Mouse (Mus musculus) adrenal gland, postnatal 4 days (tissue): ENCODE measurements around the gene Aldh8a1. TPM values are rescaled to one million over a fixed set of nuclear protein-coding genes. Genes with fewer than 3 reads are reported as not detected.

Experiments
- DNase-seq, 2 experiments: peaks; one replicate each; pipeline ENCODE4 v3.0.0; 2021 to 2022; ENCODE audit warnings: low spot score in 2 of 2, mixed read lengths in 2 of 2
- long read RNA-seq, 2 experiments: library from polyadenylated mRNA; stranded (forward); transcript quantifications; one replicate each; pipeline ENCODE4 v2.0.0; 2021
- total RNA-seq, 2 experiments: library from RNA; stranded (reverse); gene quantifications; 2 replicates each; pipeline ENCODE4 v1.2.3; 2021

Aldh8a1 gene
- 10 to 100 TPM in 1 of 2 experiments, under 1 TPM in 1; 0.78 to 11.8 TPM for total RNA-seq
- long read RNA-seq, experiment 1, transcript Aldh8a1-201 (7 exons, 2,259 nt): major isoform, 12 of 14 reads
- long read RNA-seq, experiment 1, partial matches to known transcripts: 2 of 14 reads
- long read RNA-seq, experiment 1, other reads (novel, unspliced or antisense): 0 of 14 reads
- long read RNA-seq, experiment 2, partial matches to known transcripts: 0 of 1 reads
- long read RNA-seq, experiment 2, other reads (novel, unspliced or antisense): 0 of 1 reads

DNA sequence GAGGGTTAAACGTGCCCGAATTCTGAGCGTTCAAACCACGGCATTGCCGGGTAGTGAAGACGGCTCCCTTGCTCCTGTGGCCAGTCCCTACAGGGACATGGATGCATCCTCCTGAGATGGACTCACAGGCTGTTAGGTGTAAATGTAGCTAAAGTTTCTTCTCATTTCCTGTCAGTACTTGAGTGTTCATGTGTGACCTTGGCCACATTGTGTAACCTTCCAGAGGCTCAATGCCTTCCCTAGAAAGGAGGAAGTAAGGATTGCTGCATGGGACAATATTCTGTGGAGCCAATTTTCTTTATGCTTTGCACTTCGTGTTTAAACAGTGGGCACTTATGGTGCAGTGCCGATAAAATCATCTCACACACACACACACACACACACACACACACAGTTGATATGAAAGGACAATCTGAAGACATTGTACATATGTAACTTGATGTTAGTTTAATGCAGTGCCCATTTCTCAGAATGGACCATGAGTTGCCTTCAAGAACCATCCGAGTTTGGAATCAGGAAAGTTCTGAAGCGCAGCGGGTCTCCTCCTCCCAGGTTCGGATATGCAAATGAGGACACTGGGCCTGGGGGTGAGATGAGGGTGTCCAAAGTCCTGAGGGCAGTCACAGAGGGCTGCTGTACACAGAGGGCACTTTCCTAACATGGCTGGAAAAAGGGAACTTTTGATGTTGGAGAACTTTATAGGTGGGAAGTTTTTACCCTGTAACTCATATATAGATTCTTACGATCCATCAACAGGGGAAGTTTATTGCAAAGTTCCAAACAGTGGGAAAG lies at the start of gene Aldh8a1:
Aldh8a1 (plus strand) TSS at position 610 of the 792 bp plus-strand sequence.
- DNase-seq: no peak

DNA sequence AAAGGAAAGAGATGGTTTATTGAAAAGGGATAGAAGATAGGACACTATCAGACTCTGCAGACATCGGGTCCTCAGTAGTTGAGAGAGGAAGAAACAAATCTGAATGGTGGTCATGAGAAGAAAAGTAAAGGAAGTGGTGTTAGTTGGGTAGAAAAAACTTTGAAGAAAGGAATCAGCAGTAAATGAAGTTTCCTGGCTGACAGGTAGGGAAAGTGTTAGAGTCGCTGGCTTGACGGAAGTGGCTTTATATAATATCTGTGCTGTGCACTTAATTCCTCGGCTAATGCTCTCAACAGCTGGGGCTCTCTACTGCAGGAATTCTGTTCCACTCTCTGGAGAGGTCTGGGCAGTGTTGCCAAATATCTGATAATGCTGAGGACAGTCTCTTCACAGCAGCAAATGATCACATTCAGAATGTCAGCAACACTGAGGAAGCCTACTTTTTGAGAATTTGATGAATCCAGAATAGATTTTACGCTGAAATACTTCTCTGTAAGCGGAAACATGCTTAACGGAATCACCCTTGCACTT lies 49.4 kb upstream of the Aldh8a1 start:
- no peak for DNase-seq

- no peak for DNase-seq
These were observed 42.6 kb upstream of the Aldh8a1 start for GRCm38 (mm10) chr10:21334349-21335105.

- no peak for DNase-seq
These were observed 41.6 kb upstream of the Aldh8a1 start for GRCm38 (mm10) chr10:21335534-21335933.

DNA sequence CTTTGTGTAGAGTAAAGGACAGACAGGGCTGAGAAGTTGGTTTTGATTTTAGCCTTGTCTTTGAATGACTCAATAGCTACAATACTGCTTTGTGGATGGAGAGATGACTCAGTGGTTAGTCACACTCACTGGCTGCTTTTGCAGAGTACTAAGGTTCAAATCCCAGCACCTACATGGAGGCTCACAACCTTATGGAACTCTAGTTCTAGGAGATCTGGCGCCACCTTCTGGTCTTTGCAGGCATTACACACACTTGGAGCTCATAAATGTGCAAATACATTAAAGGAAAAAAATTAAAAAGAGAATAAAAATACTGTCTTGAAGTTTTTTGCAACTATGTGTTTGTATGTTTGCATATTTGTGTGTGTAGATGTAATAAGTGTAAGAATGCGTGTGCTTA lies 39.9 kb upstream of the Aldh8a1 start:
- DNase-seq: no peak

DNA sequence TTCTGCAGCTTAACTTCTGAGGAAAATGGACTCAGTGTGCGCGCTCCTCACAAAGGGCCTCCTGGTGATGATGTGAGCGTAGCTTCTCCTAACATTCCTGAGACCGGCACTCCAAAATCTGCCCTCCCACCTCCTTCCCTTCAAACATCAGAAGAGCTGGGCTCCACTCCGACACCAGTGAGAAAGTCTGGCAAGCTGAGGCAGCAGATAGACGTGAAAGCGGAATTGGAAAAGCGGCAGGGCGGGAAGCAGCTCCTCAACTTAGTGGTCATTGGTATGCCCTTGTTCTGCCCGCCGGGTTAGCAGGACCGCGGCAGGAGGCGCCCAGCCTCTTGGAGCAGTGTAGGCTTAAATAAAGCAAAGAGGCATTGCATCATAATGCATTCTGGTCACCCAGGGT lies 35.4 kb upstream of the Aldh8a1 start:
- DNase-seq: no peak

- DNase-seq: no peak
These were observed 34.6 kb upstream of the Aldh8a1 start for GRCm38 (mm10) chr10:21342331-21343005.

DNA sequence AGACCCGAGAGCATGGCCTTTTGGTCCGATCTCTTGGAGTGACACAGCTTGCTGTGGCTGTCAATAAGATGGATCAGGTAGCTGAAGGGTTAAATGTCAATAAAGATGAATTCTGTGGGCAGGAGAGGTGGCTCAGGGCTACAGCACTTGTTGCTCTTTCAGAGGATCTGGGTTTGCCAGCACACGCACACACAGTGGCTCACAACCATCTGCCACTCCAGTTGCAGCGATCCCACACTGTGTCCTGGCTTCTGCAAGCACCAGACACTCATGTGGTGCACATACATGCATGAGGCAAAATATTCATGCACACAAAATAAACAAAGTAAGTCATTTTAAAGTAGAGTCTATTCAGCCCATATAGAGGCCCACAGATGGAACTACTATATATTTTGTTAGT lies 29.8 kb upstream of the Aldh8a1 start:
- DNase-seq: no peak

GRCm38 (mm10) chr10:21349449-21349848 lies 27.6 kb upstream of the Aldh8a1 start:
- no peak for DNase-seq

DNA sequence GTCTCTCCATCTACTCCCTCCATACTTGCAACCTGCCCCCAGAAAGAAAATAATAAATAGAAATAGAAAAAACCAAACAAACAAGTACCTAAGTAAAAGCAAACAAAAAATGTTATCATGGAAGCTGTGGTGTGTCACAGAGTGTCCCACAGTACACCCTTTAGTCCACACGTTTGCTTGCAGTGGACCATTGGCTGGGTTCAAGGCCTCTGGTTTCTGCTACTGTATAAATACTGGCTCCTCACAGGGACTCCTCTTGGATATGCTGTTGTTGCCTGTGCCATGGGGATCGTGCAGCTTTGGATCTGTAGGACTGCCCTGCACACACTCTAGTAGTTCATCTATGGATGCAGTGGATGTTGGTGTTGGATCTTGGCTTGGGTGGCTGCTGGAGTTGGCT lies 27.1 kb upstream of the Aldh8a1 start:
- no peak for DNase-seq

GRCm38 (mm10) chr10:21350531-21351515 lies 26.3 kb upstream of the Aldh8a1 start:
- DNase-seq: no peak

DNA sequence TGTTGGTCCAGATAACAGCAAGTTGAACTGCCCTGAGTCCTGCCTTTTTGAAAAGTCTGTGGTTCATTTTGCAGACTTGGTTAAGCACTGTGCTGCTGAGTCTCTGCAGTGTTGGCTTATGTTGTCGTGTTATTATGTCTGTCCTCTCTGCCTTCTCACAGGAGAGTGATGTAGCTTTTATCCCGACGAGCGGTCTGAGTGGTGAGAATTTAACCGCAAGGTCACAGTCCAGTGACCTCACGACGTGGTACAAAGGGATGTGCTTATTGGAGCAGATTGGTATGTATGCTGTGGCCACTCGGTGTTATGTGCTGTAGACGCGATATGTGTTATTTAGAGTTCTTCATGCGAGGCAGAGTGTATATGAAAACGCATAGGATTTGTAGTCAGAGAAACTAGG lies 25.3 kb upstream of the Aldh8a1 start:
- no peak for DNase-seq

DNA sequence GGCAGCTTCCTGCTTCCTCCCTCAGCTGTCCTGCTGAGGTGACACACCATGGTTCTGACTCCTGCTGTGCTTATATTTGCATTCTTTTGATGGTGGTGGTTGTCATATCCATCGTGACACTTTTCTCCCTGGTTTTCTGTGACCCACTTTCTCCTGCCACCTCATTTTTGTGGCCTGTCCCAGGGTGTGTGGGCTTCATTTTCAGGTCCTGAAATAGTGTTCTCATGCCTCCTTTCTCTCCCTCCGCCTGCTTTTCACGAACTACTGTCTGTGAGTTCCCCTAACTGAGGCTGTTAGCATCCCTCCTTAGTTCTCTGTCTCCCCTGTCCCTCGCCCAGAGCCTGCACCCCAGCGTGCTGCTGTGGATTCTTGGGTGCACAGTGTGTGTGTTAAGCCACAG lies 23.2 kb upstream of the Aldh8a1 start:
- DNase-seq: no peak

DNA sequence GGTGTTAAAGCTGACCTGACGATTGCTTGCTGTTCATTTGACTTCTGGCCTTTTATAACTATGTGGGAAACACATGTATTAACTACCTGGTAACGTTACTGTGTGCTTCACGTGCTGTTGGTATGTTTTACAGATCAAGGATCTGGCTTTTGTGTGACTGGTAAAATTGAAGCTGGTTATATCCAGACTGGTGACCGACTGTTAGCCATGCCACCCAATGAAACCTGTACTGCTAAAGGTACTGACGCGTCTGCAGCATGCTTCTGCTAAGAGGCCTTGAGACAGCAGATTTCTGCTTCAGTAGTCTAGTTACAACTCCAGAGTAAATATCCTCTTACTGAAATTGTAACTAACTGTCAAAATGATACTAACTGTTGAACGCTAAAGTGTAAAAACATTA lies 22.6 kb upstream of the Aldh8a1 start:
- DNase-seq: no peak

DNA sequence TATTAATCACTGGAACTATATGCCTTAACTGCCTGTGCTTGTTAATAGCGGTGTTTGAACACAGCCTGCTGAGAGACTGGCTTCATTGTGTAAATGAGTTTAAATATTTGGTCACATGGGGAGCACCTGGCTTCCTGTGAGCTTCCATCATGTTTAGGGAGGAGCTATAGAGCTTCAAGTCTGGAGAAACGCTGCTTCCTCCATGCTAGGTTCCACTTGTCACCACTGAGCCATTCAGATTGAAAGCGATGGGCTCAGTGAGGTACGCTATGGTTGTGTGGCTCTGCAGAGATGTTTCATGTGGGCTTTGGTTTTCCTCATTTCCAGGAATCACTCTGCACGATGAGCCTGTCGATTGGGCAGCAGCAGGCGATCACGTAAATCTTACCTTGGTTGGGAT lies 19.1 kb upstream of the Aldh8a1 start:
- no peak for DNase-seq

DNA sequence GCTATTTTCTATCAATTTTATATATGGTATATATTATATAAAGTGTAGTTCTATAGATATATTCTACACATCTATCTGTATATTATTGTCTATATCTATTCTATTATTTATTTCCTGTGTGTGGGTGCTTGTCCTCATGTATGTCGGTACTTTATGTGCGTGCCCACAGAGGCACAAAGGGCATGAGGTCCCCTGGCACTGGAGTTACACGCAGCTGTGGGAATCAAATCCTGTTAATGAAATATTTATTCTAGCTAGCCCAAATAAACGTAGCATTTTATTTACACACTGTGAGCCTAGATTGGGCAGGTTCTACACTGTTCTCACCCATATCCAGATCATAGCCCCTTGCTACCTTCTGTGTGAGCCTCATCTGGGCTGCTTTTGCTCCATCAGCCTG lies 18.0 kb upstream of the Aldh8a1 start:
- no peak for DNase-seq

- no peak for DNase-seq
These were observed 15.2 kb upstream of the Aldh8a1 start for GRCm38 (mm10) chr10:21361871-21362270.

- no peak for DNase-seq
These were observed 13.8 kb upstream of the Aldh8a1 start for GRCm38 (mm10) chr10:21363297-21363696.

DNA sequence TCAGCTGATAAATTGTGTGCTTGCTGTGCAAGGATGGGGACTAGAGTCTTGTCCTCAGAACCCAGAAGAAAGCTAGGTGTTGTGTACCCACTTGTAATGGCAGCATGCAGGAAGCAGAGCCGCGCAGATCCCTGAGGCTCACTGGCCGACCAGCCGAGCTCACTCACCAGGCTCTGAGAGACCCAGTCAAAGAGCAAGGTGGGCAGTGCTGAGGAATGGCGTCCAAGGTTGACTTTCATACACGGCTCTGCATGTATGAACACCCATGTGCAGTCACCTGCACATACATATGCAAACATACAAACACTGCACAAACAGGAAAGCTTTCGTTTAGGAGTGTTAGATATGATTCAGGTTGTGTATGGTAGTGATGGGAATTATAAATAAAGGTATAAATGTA lies 12.1 kb upstream of the Aldh8a1 start:
- no peak for DNase-seq

DNA sequence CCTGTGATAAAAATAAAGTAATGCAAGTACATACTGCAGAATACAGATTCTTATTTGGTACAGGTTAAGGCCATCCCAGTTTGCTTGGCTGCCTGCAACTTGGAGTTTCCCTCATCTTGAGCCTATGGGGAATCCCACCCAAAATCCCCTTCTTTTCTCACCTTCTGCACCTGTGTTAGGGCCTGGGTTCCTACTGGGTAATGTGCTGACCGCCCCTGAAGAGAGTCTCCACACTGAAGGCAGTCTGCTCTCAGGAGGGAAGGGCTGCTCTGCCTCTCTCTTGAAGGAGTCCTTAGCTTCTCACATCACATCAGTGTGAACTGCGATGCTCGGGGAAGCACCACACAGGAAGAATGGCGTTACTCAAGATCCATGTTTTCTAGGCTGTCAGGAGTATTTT lies 11.2 kb upstream of the Aldh8a1 start:
- no peak for DNase-seq
